Mouse (Mus musculus) c-Kit-positive CD71-negative TER-119-negative erythroid progenitor cells, embryonic 14.5 days (primary cell): ENCODE data around the gene Strn4.
A peak's percentile ranks its signal among the peaks of the same experiment; 100 is the strongest.

Experiments used
- DNase-seq: peaks from one replicate; pipeline ENCODE4 v3.0.0-alpha.2; 2013; ENCODE audit warnings: low read depth

Gene Strn4

DNA sequence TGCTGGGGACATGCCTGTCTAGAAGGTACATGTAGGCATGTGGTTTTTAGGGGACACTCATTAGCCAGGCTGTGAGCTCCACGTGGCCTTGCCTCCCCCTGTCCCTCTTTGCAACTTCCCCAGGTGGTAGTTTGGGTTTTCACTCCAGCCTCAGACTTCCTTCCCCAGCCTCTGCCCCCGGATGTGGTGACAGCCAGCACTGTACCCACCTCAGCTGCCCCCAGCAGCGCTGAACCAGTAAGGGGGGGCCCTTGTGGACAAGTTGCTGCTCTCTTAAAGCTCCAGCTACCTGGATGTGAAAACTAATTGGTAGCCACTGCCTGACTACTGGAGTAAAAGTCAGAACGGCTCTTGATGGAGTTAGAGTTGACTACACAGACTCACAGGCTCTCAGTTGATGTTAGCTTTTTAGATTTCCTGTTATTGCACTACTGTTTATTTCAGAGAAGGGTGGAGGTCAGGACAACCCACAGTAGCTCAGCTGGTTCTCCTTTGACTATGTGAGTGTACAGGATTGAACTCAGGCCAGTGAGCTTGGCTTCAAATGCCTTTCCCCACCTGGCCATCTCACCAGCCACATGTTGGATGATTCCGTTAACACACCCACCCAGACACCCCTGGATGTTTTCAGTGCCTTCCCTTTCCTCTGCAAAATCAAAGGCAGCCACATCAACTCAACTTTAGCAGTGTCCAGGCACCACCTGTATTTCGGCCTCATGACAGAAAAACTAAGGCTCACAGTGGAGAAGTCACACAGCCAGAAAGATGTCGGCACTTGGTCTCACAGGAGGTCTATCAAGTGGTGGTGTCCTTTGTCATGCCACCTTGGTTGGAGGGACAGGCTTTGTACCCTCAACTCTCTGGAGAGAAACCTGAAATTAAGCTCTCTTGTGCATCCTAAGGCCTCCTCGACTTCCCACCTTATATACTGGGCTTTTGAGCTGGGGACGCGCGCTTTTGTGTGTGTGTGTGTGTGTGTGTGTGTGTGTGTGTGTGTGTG, 26.2 kb downstream of the Strn4 start:
- DNase-seq = no peak

DNA sequence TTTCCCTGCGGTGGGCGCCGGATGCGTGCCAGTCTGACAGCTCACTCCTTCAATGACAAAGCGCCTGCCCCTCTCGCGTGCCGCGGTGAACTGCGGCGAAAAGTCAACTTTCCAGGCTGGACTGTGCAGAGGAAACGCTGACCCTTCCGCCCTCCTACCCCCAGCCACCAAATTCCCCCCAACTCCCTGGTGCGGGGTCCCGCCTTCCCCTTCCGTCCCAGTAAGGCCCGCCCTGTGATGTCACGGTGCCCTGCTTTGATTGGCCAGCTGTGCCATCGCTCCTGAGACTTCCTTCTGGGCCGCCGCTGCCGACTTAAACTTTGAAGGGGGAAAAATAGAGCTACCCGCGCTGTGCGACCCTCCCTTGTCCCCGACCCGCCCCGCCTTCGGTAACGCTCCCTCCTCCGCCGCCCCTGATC, 27.0 kb downstream of the Strn4 start, which contains the start of gene Prkd2:
Gene Prkd2, plus strand, starts transcription at position 258 of the 419 bp plus-strand sequence.
- peak; percentile 70 for DNase-seq

DNA sequence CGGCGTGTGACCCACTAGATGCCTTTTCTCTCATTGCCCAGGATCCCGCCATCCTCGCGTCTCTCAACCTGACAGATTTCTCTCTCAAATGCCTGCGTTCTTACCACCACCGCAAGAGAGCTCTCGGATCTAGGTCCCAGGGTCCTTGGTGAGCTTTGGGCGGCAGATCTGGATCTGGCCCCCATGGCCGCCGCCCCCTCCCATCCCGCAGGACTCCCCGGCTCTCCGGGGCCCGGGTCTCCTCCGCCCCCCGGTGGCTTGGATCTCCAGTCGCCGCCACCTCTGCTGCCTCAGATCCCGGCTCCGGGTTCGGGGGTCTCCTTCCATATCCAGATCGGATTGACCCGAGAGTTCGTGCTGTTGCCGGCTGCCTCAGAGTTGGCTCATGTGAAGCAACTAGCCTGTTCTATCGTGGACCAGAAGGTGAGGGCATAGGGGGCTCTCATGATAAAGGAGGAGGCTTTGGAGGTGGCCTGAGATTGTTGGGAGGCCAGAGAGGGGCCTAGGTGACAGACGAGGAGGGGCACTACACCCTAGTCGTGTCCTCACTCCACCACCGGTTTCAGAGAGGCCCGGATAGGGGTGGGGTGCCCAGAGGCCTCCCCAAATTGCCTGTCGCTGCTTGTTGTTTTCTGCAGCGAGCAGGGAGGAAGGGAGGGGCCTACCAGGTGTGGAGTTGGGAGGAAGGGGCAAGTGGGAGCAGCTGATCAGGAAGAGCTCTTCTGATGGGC, 27.9 kb downstream of the Strn4 start:
- no peak for DNase-seq

DNA sequence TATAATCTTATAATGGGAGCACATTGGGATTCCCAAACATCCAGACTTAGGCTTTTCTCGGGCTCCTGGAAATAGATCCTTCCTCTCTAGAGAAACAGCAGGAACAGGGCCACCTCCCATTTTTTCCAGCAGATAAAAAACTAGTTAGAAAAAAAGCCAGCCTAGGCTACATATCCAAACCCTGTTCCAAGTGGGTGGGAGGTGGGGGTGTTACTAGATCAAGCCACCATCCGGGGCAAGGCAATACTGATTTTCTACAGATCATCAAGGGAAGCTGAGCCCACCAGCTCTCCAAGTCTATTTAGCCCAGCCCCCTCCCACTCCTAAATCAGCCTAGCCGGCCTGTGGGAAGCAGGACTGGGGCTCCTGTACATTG, 29.0 kb downstream of the Strn4 start:
- DNase-seq = no peak

DNA sequence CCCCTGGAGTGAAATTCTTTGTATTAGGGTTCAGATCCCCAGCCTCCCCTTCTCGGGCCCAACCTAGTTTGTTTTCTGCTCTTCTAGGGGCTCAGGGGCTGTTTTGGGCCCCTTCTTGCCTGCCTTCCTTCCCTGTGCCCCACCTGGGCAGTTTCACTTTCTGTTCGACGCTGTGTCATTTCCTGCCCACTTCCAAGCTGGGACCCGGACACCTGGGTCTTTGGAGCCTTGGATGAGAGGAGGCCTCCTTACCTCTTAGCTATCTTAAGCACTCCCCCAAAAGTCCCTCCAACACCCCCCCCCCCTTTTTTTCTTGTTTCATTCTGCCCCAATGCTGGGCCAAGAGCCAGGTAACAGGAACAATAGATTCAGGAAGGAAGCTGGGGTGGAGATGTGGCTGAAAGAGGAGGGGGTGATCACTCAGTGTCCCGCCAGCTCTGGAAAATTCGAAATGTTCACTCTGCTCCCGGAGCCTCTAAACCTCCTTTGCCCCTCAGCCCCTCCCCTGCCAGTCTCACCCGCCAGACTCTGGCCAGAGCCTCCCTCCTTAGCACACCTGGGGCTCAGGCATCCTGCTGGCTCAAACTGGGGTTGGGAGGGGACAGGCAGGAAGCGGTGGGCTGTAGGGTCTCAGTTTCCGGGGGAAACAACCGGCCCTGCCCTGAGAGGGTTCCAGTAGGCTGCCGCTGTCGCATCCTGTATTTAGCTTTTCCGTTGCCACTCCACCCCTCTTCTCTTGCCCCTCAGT, 29.6 kb downstream of the Strn4 start:
- no peak for DNase-seq

DNA sequence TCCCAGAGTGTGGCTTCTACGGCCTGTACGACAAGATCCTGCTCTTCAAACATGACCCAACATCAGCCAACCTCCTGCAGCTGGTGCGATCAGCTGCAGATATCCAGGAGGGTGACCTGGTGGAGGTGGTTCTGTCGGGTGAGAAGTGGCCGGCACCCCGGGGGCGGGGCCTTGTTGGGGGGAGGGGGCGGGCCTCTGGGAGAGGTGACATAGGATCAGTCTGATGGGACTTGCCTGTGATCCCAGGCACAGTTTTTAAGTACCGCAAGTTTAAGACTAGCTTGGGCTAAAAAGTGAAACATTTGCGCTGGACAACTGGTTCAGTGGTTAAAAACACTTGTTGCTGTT, 30.1 kb downstream of the Strn4 start:
- no peak for DNase-seq

DNA sequence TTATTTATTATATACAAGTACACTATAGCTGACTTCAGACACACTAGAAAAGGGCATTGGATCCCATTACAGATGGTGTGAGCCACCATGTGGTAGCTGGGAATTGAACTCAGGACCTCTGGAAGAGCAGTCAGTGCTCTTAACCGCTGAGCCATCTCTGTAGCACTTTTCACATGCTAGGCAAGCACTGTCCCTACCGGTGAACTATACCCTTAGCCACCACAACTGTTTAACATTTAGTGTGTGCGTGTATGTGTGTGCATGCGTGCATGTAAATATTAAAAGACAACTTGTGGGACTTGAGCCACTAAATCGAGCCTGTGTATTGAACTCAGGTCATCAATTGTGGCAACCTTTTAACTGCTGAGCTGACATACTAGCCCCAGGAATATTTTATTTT, 31.1 kb downstream of the Strn4 start:
- no peak for DNase-seq

DNA sequence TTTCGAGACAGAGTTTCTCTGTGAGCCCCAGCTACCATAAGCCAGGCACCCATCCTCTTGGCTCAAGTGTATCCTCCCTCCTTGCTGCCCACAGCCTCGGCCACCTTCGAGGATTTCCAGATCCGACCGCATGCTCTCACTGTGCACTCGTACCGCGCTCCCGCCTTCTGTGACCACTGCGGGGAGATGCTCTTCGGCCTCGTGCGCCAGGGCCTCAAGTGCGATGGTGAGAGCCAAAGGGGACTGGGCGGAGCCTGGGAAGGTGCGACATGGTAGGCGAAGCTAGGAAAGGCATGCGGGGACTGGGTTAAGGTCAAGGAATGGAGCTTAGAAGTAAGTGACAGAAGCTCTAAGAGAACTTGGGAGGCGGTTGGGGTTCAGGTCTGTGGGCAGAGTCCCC, 31.8 kb downstream of the Strn4 start:
- DNase-seq = no peak

DNA sequence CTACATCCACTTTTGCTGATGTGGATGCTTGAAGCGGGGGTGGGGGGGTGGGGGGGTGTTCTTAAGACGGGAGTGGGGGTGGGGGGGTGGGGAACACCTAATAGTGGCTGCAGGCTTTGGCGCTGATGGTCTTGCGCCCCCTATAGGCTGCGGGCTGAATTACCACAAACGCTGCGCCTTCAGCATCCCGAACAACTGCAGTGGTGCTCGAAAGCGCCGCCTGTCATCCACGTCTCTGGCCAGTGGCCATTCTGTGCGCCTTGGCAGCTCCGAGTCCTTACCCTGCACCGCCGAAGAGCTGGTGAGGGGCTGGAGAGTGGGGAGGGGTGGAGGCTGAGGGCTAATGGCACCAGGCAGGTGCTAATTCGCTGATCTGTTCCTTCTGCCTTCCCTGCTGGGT, 32.9 kb downstream of the Strn4 start:
- no peak for DNase-seq

DNA sequence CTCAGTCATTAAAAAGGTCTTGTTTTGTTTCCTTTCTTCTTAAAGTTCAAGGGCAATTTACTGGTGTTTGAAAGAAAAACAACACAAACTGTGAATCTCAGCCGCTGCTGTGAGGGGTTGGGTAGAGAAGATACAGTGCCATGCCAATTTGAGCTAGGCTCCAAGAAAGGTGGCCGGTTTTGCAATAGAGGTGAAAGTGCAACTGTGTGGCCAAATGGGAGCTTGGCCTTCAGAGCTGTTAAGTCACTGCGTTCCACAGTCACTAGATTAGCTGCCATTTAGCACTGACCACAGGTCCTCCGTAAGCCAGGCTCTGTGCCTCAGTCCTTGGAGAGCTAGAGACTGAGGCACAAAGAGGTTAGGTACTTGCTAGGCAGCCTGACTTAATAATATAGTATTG, 35.9 kb downstream of the Strn4 start:
- DNase-seq = no peak

DNA sequence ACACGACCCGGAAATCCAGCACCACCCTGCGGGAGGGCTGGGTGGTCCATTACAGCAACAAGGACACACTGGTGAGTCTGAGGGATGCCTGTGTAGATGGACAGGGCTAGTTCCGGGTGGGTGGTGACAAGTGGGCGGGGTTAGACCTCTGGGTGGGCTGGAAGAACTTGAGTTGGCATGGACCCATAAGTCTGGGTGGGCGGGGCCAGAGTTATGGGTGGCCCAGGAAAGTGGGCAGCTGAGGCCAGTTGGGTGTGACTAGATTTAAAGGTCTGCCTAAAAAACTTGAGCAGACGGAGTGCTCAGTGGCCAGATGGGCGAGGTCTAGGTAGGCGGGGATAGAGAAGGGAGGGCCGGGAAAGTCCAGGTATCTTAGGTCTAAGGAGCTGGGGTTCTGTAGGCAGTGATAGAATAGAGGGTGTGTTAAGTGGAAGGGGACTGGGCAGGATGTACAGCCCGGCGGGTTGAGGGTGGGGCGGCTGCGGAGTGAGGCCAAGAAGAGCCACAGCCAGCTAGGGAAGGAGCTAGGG, 37.7 kb downstream of the Strn4 start:
- DNase-seq = no peak

DNA sequence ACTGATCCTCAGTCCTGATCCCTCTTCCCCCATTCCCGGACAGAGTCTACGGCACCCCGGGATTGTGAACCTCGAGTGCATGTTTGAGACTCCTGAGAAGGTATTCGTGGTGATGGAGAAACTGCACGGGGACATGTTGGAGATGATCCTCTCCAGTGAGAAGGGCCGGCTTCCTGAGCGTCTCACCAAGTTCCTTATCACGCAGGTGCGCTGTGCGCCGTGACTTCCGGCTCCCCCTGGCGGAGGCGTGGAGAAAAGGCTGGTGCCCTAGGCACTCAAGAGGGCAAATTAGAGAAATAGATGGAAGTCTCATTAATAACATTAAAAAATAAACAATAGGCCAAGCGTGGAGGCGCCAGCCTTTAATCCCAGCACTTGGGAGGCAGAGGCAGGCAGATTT, 42.6 kb downstream of the Strn4 start:
- no peak for DNase-seq

DNA sequence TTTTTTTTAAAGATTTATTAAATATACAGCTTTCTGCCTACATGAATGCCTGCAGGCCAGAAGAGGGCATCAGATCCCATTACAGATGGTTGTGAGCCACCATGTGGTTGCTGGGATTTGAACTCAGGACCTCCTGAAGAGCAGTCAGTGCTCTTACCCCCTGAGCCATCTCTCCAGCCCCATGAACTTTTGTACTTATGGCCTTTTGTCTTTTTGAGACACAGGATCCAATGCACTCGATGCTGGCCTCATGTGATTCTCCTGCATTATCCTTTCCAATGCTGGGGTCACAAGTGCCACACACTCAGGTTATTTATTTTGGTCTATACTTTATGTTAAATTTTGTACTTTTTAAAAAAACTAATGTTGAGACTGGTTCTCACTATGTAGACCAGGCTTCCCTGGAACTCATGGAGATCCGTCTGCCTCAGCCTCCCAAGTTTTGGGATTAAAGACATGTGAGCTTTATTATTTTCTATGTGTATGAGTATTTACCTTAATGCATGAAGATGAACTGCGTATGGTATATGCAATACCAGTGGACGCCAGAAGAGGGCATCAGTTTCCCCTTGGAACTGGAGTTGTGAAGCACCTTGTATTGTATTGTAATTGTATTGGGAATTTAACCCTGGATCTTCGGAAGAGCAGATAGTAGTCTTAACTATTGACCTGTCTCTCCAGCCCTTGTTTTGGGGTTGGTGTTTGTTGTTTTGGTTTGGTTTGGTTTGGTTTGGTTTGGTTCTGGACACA, 44.4 kb downstream of the Strn4 start:
- DNase-seq = no peak

DNA sequence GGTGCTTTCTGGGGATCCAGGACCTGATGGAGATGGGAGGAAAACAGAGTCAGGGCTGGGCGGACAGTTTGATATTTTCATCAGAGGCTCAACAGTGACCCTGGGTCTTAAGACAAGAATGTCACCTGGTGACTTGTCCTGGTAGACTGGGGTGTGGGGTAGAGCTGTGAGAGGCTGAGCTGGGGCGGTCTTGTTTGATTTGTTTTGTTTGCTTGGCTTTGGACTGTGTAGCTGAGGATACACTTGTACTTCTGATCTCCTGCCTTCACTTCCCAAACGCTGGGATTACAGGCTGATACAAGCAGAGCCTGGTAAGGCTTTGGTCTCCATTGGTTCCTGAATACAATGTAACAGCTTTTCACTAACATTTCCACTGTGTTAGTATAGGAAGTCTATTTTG, 51.8 kb downstream of the Strn4 start:
- no peak for DNase-seq

DNA sequence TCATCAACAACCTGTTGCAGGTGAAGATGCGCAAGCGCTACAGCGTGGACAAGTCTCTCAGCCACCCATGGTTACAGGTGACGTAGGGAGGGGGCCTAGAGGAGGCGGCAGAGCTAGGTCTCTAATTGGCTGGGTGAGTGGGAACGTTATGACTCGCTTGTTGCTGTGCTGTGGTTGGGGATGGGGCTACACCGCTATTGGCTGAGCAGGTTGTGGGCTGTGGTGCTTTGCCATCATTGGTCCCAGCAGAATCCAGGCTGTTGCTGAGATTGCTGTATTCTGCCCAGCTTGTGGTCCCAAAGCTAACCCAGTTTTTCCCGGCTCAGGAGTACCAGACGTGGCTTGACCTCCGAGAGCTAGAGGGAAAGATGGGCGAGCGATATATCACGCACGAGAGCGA, 53.8 kb downstream of the Strn4 start:
- DNase-seq = no peak

DNA sequence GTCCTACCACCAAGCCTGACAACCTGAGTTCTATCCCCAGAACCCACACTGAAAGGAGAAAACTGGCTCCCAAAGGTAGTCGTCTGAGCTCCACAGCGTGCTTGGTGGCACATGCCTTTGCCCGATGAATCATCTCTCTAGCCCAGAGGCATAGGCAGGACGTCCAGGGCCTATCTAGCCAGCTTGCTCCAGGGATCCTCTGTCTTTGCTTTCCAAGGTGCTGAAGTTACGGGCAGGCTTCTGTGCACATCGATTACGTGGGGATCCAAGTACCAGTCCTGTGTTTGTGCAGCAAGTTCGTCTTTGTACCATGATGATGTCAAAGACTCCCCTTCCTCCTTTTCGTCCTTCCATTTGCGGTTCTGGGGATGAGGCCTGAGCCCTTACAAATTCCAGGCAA, 55.9 kb downstream of the Strn4 start:
- no peak for DNase-seq

DNA sequence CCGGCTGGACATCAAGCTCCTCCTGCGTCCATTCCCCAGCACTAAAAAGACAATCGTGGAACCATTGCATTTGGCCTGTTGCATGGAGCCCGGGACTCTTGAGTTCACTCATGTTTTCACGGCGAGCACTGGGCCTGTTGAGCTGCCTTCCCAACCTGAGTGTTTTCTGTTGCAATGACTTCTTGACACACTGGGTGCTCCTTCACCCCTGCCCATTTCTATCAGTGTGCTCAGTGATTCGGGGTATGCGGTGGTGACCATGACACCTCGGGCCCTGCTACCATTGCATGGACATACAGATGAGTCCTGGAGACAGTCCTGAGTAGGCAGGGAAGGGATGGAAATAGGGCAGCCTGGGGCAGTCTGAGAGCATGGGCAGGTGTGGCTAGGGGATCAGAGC, 56.8 kb downstream of the Strn4 start:
- DNase-seq = no peak

DNA sequence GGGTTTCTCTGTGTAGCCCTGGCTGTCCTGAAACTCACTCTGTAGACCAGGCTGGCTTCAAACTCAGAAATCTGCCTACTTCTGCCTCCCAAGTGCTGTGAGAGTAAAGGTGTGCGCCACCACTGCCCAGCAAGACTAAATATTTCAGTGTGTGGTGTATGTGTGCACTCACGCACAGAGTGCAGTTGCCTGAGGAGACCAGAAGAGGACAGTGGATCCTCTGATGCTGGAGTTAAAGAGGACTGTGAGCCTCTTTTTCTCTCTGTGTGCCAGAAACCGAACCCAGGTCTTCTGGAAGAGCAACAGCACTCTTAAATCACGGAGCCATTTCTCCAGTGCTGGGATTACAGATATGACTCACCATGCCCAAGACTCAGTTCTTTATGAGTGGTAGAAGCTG, 57.7 kb downstream of the Strn4 start:
- no peak for DNase-seq

DNA sequence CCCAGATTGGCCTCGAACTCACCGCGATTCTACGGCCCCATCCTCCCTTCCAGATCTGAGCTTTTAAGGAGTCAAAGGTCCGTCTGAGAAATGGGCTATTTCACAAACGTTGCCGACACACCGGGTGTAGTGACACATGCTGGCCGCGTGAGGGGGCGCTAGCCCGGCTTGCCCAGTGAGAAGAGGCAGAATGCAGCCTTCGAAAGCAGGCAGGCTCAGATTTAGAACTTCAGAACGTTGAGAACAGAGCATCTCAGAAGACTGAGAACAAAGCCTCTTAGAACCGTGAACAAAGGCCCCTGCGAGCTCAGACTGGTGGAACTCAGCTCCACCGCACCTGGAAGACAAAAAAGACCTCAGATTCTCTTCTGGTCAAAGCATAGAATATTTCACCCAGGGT, 58.5 kb downstream of the Strn4 start:
- peak; percentile 74 for DNase-seq

DNA sequence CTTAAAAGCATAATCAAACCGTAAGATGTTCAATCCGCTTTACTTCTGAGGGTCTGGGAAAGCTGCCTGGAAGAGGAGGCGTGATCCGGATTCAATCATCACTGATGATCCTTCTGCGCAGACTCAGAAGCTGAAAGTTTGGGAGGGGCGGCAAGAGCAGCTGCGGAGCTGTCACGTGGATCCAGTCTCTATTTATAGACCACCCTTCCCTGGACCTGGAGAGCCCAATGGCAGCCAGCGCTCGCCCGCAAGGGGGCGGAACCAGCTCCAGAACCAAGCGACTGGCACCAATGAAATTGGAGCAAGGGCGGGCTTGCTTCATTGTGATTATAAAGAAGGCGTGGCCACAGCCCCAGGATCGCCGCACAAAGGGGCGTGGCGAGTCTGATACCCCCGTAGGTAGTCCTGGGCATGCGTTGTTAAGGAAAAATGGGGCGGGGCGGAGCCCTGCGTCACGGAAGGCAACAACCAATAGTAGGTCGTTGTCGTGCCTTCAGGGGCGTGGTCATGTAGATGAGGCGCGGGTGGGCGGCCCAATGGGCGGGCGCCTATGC, 59.1 kb downstream of the Strn4 start:
- DNase-seq = peak; percentile 100

DNA sequence AGATGAGACGGTGACA, 59.4 kb downstream of the Strn4 start, which contains the start of gene Dact3:
Gene Dact3, plus strand, starts transcription at position 8 of the 16 bp plus-strand sequence.
- no peak for DNase-seq

DNA sequence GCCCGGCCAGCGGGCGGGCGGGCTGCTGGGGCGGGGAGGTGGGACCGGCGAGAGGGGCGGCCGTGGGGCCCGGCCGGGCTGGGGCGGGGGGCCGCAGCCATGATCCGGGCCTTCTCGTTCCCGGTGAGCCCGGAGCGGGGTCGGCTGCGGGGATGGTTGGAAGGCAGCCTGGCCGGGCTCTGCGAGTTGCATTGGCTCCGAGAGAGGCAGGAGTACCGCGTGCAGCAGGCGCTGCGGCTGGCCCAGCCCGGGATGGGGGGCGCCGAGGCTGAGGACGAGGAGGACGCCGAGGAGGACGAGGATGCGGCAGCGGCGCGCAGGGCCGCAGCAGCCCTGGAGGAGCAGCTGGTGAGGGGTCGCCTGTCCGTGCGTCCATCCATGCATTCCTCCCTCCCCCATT, 59.6 kb downstream of the Strn4 start:
- DNase-seq = no peak
